Mouse (Mus musculus) neural tube, embryonic 12.5 days (tissue): Measurements from ENCODE around the gene Cacna1a. TPM values are rescaled to one million over a fixed set of nuclear protein-coding genes. Genes with fewer than 3 reads are reported as not detected.

Experiments used
- ATAC-seq: fragments of 200-750 bp; cut with Nextera tagmentation; 2 replicates; pipeline ENCODE4 v1.8.0; 2017; ENCODE audit warnings: low read depth, mild to moderate bottlenecking, moderate TSS enrichment, moderate library complexity; ENCODE audit not compliant: low FRiP score
- H3K27ac ChIP-seq: fragments of 300-500 bp; sonication (generic); 2 replicates; pipeline ENCODE4 v1.5.1; 2016
- H3K27me3 ChIP-seq: fragments of 300-500 bp; sonication (generic); replicated peaks from 2 replicates; pipeline ENCODE4 v1.6.1; 2016; ENCODE audit warnings: mild to moderate bottlenecking
- H3K36me3 ChIP-seq: fragments of 300-500 bp; sonication (generic); 2 replicates; pipeline ENCODE4 v1.6.1; 2016; ENCODE audit warnings: mild to moderate bottlenecking
- H3K4me1 ChIP-seq: fragments of 300-500 bp; sonication (generic); 2 replicates; pipeline ENCODE4 v1.6.1; 2016
- H3K4me2 ChIP-seq: fragments of 300-500 bp; sonication (generic); replicated peaks from 2 replicates; pipeline ENCODE4 v1.6.1; 2016; ENCODE audit warnings: mild to moderate bottlenecking
- H3K4me3 ChIP-seq: fragments of 300-500 bp; sonication (generic); 2 replicates; pipeline ENCODE4 v1.5.1; 2016
- H3K9ac ChIP-seq: fragments of 300-500 bp; sonication (generic); 2 replicates; pipeline ENCODE4 v1.6.1; 2016; ENCODE audit warnings: mild to moderate bottlenecking
- H3K9me3 ChIP-seq: fragments of 300-500 bp; sonication (generic); 2 replicates; pipeline ENCODE4 v1.6.1; 2016; ENCODE audit warnings: mild to moderate bottlenecking
- WGBS: fragments of 180-500 bp; shearing (Covaris S2); methylation state at CpG from one replicate; pipeline ENCODE4 v1.1.7; 2016; 5-methylcytosine and 5-hydroxymethylcytosine counted together
- polyA plus RNA-seq: library from polyadenylated mRNA; unstranded; fragments of >200 nt; fragmentation: Nextera tagmentation; extraction: Ambion mirVana; gene quantifications from 2 replicates; pipeline ENCODE4 v1.2.1, GENCODE M21; 2016

The Cacna1a gene
- polyA plus RNA-seq, 1 experiment from 2014 or later: 19.6 TPM

GRCm38 (mm10) chr8:84653092-84653631, 264.9 kb downstream of the Cacna1a start:
- Histone ChIP-seq H3K36me3 (no peaks in the 10 kb centered on the region), H3K4me2 (no peak overlapping the region), H3K27ac (no peak overlapping the region), H3K4me3 (no peak overlapping the region), H3K9ac (no peak overlapping the region), H3K27me3 (no peaks in the 10 kb centered on the region), H3K9me3 (no peaks in the 10 kb centered on the region), H3K4me1 (peaks cover 35% of the 10 kb centered on the region)
- WGBS: 37% methylated on average over 9 of the region's 9 CpGs
- no peak for ATAC-seq

DNA sequence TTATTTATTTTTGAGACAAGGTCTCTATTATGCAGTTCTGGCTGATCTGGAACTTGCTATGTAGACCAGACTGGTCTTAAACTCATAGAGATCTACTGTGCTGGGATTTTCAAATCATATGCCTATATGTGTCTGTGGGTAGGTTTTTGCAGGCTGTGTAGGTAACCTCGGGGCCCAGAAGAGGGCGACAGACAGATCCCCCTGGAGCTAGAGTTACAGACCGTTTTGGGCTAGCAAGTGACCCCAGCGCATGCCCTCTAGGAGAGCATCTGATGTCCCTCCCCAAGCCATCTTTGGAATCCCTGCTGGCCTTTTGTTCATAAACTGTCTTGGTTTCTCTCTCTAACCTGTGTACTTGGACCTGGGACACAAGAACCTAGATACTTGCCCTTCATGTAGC, 266.4 kb downstream of the Cacna1a start:
- H3K4me2 ChIP-seq: peak overlapping the region; percentile 56
- H3K9me3 ChIP-seq: no peaks in the 10 kb centered on the region
- H3K4me1 ChIP-seq: peaks cover 37% of the 10 kb centered on the region
- WGBS: 51% methylated on average over 4 of the region's 4 CpGs
- H3K27me3 ChIP-seq: no peaks in the 10 kb centered on the region
- H3K9ac ChIP-seq: no peak overlapping the region
- 0 out of 2 replicates have a peak overlapping the region, but pooled peaks have one; percentile 83 for H3K27ac ChIP-seq
- no peak for ATAC-seq
- no peaks in the 10 kb centered on the region for H3K36me3 ChIP-seq
- H3K4me3 ChIP-seq: no peak overlapping the region

- H3K9me3 ChIP-seq: no peaks in the 10 kb centered on the region
- under 1% methylated on average over 15 of the region's 15 CpGs for WGBS
These were observed 267.3 kb downstream of the Cacna1a start for GRCm38 (mm10) chr8:84655336-84656190.

DNA sequence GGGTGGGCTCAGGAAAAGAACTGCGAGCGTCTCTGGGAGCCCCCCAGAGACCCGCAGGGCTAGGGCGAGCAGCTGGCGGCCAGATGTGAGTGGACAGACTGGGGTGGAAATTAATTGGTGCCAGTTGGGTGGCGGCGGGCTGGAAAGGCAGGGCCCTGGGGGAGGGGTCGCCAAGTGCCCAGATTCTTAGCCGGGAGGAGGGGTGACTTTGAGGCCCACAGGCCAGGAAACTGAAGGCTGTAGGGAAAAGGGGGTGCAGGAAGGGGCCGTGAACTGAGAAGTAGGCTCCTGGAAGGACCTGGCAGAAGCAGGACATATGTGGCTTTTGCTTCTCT, 267.9 kb downstream of the Cacna1a start:
- peak overlapping the region; percentile 41 for H3K9ac ChIP-seq
- ATAC-seq: peak; percentile 41
- H3K9me3 ChIP-seq: no peaks in the 10 kb centered on the region
- H3K4me2 ChIP-seq: peak overlapping the region; percentile 56
- H3K4me3 ChIP-seq: peak overlapping the region; percentile 29
- peak overlapping the region; percentile 83 for H3K27ac ChIP-seq
- H3K4me1 ChIP-seq: peaks cover 43% of the 10 kb centered on the region
- H3K27me3 ChIP-seq: no peaks in the 10 kb centered on the region
- no peaks in the 10 kb centered on the region for H3K36me3 ChIP-seq
- under 1% methylated on average over 10 of the region's 10 CpGs for WGBS

More at GRCm38 (mm10) chr8:84655336-84656190, 267.3 kb downstream of the Cacna1a start:
- H3K27ac ChIP-seq: peak overlapping the region; percentile 83
- H3K36me3 ChIP-seq: no peaks in the 10 kb centered on the region
- peak overlapping the region; percentile 29 for H3K4me3 ChIP-seq
- H3K27me3 ChIP-seq: no peaks in the 10 kb centered on the region
- peaks cover 42% of the 10 kb centered on the region for H3K4me1 ChIP-seq
- peak overlapping the region; percentile 41 for H3K9ac ChIP-seq
- H3K4me2 ChIP-seq: peak overlapping the region; percentile 56
- peak; percentile 64 for ATAC-seq

GRCm38 (mm10) chr8:84656641-84657126, 268.4 kb downstream of the Cacna1a start:
- Histone ChIP-seq H3K9me3 (no peaks in the 10 kb centered on the region), H3K4me1 (peaks cover 45% of the 10 kb centered on the region), H3K4me2 (peak overlapping the region; percentile 56), H3K27ac (peak overlapping the region; percentile 83), H3K4me3 (peak overlapping the region; percentile 29), H3K36me3 (no peaks in the 10 kb centered on the region), H3K27me3 (no peaks in the 10 kb centered on the region), H3K9ac (peak overlapping the region; percentile 41)
- ATAC-seq: 0 out of 2 replicates have a peak, but pooled peaks have one; percentile 1
- WGBS: 2% methylated on average over 23 of the region's 23 CpGs

DNA sequence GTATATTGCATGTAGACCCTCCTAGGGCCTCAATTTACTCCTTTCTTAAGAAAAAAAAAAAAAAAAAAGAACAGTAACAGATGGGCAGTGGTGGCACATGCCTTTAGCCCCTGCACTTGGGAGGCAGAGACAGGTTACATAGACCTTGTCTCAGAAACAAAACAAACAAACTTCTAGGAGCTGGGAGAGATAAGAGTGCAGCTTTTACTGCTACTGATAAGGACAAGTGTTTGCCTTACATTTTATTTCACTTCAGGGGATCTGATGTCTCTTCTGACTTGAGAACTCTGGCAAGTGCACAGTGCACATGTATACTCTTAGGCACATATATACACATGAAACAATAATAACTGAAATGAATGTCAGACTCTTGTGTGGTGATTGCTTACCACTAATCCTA, 269.0 kb downstream of the Cacna1a start:
- Histone ChIP-seq H3K9ac (no peak overlapping the region), H3K4me2 (peak overlapping the region; percentile 56), H3K9me3 (no peaks in the 10 kb centered on the region), H3K4me3 (peak overlapping the region; percentile 29; the same call in 1 of the 2 replicates), H3K36me3 (no peaks in the 10 kb centered on the region), H3K27me3 (no peaks in the 10 kb centered on the region), H3K4me1 (peaks cover 45% of the 10 kb centered on the region), H3K27ac (no peak overlapping the region; the same call in 1 of the 2 replicates)
- no peak for ATAC-seq

DNA sequence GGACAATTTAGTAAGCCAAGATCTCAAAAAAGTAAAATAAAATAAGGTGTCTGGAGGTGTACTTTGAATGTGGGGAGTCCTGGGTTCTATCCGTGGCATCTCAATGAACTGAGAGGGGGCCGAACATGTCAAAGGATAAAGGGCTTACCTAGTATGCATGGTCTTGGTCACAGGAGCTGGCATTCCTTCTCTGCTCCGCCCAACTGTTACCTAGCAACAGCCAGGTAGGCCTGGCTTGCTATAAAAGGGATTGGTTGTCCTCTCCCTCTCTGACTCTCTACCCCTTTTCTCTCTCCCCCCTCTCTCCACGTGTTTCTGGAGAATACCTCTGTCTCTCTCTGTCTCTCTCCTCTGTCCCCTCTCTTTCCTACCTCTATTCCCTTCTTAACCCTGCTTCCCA, 269.4 kb downstream of the Cacna1a start:
- H3K4me1 ChIP-seq: peaks cover 45% of the 10 kb centered on the region
- no peak for ATAC-seq
- H3K36me3 ChIP-seq: no peaks in the 10 kb centered on the region
- no peak overlapping the region for H3K9ac ChIP-seq
- H3K27ac ChIP-seq: no peak overlapping the region
- H3K9me3 ChIP-seq: no peaks in the 10 kb centered on the region
- no peak overlapping the region for H3K4me2 ChIP-seq
- no peak overlapping the region for H3K4me3 ChIP-seq
- WGBS: 58% methylated on average over 4 of the region's 4 CpGs
- H3K27me3 ChIP-seq: no peaks in the 10 kb centered on the region

GRCm38 (mm10) chr8:84658951-84659350, 270.7 kb downstream of the Cacna1a start:
- peaks cover 54% of the 10 kb centered on the region for H3K4me1 ChIP-seq
- H3K27me3 ChIP-seq: no peaks in the 10 kb centered on the region
- H3K9me3 ChIP-seq: no peaks in the 10 kb centered on the region
- no peak for ATAC-seq
- H3K27ac ChIP-seq: no peak overlapping the region
- no peak overlapping the region for H3K4me3 ChIP-seq
- no peak overlapping the region for H3K9ac ChIP-seq
- no peak overlapping the region for H3K4me2 ChIP-seq
- WGBS: 78% methylated on average over 1 of the region's 1 CpGs
- H3K36me3 ChIP-seq: no peaks in the 10 kb centered on the region

DNA sequence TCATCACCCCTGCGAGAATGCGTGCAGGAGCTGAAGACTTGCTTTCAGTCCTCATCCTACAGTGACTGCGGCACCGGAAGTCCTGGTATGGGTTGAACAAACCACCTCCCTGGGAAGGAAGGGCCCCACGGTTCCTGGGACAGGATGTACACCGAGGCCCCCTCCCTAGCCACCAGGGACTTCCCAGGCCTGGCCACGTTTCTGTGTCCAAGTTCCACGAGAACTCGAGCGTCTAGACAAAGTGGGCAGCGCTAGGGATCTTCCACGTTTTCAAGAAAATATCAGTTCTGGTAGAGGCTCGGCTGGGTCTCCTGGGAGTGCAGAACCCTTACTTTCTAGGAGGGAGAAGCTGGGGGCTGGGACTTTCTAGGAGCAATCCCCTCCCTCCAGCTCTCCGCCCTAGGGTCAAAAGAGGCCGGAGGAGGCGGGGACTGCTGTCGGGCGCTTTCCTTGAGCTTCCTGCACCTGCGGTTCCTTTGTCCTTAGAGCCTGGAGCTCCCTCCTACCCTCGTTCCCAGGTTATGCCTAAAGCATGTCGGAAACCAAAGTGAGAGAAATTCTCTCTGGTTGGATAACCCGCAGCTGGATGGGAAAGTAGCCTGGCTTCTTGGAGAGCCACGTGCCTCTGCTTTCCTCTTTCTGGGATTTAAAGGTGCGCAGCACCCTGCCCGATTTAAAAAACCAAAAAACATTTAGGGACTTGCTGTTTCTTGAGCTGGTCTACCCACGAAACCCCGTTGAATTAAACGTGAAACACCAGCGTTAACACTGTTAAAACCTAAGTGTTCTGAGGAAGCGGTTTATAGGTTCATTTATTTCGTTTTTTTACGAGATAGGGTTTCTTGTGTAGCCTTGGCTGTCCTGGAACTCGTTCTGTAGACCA, 271.9 kb downstream of the Cacna1a start:
- Histone ChIP-seq H3K9ac (peak overlapping the region; percentile 91), H3K4me1 (peaks cover 49% of the 10 kb centered on the region), H3K9me3 (no peaks in the 10 kb centered on the region), H3K36me3 (no peaks in the 10 kb centered on the region), H3K4me2 (peak overlapping the region; percentile 94), H3K27me3 (no peaks in the 10 kb centered on the region), H3K4me3 (peak overlapping the region; percentile 78), H3K27ac (0 out of 2 replicates have a peak overlapping the region, but pooled peaks have one; percentile 17)
- WGBS: 1% methylated on average over 33 of the region's 33 CpGs
- no peak for ATAC-seq

GRCm38 (mm10) chr8:84660819-84661457, 272.7 kb downstream of the Cacna1a start:
- H3K27me3 ChIP-seq: no peaks in the 10 kb centered on the region
- under 1% methylated on average over 20 of the region's 20 CpGs for WGBS
- H3K4me2 ChIP-seq: peak overlapping the region; percentile 94
- H3K36me3 ChIP-seq: no peaks in the 10 kb centered on the region
- H3K9me3 ChIP-seq: no peaks in the 10 kb centered on the region
- H3K9ac ChIP-seq: peak overlapping the region; percentile 91
- H3K27ac ChIP-seq: no peak overlapping the region
- ATAC-seq: no peak
- H3K4me3 ChIP-seq: peak overlapping the region; percentile 78
- H3K4me1 ChIP-seq: peaks cover 49% of the 10 kb centered on the region

DNA sequence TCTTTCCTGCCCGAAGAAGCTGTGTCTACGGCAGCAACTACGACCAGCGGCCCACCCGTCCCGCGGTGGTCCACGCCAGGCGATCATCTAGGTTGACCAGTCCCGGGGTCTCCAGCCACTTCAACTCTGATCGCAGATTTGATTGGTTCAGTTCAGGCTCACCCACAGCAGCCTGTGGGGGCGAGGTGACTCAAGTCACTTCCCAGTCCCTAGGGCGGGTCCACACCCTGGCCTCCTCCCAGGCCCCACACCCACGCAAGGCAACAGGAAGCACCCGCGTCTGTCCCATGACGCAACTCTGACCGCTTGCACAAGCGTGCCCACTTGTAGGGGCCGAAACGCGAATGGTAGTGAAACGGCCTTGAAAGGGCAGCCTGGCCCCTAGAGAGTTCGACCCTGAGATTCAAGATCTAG, 273.2 kb downstream of the Cacna1a start:
- peak overlapping the region; percentile 91 for H3K9ac ChIP-seq
- H3K27ac ChIP-seq: peak overlapping the region; percentile 74; the same call in 1 of the 2 replicates
- under 1% methylated on average over 24 of the region's 24 CpGs for WGBS
- no peaks in the 10 kb centered on the region for H3K27me3 ChIP-seq
- H3K4me1 ChIP-seq: peaks cover 48% of the 10 kb centered on the region
- peak overlapping the region; percentile 78 for H3K4me3 ChIP-seq
- no peak for ATAC-seq
- no peaks in the 10 kb centered on the region for H3K36me3 ChIP-seq
- H3K4me2 ChIP-seq: peak overlapping the region; percentile 94
- no peaks in the 10 kb centered on the region for H3K9me3 ChIP-seq
